Mouse (Mus musculus): Measurements from ENCODE around the gene Incenp. TPM values are rescaled to one million over a fixed set of nuclear protein-coding genes. Genes with fewer than 3 reads are reported as not detected.

Incenp gene
- polyA plus RNA-seq (2014; fragmentation: Nextera tagmentation; extraction: Ambion mirVana) = 92.2 and 101 TPM in 2 replicates

GRCm38 (mm10) chr19:9899072-9899779 is at the start of gene Incenp:
Incenp (minus strand) TSS chr19:9899551.
- Histone ChIP-seq H3K4me3 (ENCODE audit: low read depth, low read length) (peak within 1 kb of the TSS; percentile 68), H3K4me1 (ENCODE audit: control insufficient read depth, insufficient read depth, low read length) (no peaks in the 10 kb centered on the region), H3K36me3 (replicated peaks; ENCODE audit: control insufficient read depth, insufficient read depth, low read depth, low read length) (no peaks in the 10 kb centered on the region; the same call in 1 of the 2 replicates), H3K4me2 (ENCODE audit: low read depth, low read length) (peak within 1 kb of the TSS; percentile 79), H3K9me3 (replicated peaks; ENCODE audit: control insufficient read depth, low read length) (no peaks in the 10 kb centered on the region), H3K27me3 (ENCODE audit: control insufficient read depth, insufficient read depth, low read length) (no peaks in the 10 kb centered on the region), H3K9ac (replicated peaks; ENCODE audit: low read length) (peak within 1 kb of the TSS; percentile 75), H3K27ac (replicated peaks; ENCODE audit: low read depth, low read length) (peak within 1 kb of the TSS; percentile 80)
- ATAC-seq (replicated peaks; ENCODE audit: insufficient number of reproducible peaks, low FRiP score, low TSS enrichment, low read depth) (peak; percentile 96), DNase-seq (ENCODE audit: low spot score) (peak; percentile 98)
- under 1% methylated on average over 58 of the region's 58 CpGs for WGBS

- ATAC-seq (replicated peaks; ENCODE audit: insufficient number of reproducible peaks, low FRiP score, low TSS enrichment, low read depth) (no peak), DNase-seq (ENCODE audit: low spot score) (no peak)
- Histone ChIP-seq H3K9ac (replicated peaks; ENCODE audit: low read length) (no peak overlapping the region), H3K4me1 (ENCODE audit: control insufficient read depth, insufficient read depth, low read length) (no peaks in the 10 kb centered on the region), H3K27me3 (ENCODE audit: control insufficient read depth, insufficient read depth, low read length) (no peaks in the 10 kb centered on the region), H3K9me3 (replicated peaks; ENCODE audit: control insufficient read depth, low read length) (no peaks in the 10 kb centered on the region), H3K4me3 (ENCODE audit: low read depth, low read length) (no peak overlapping the region), H3K27ac (replicated peaks; ENCODE audit: low read depth, low read length) (no peak overlapping the region), H3K4me2 (ENCODE audit: low read depth, low read length) (no peak overlapping the region), H3K36me3 (replicated peaks; ENCODE audit: control insufficient read depth, insufficient read depth, low read depth, low read length) (no peaks in the 10 kb centered on the region)
- WGBS = 84% methylated on average over 3 of the region's 3 CpGs
Observed at GRCm38 (mm10) chr19:9946986-9947385, 47.6 kb upstream of the Incenp start.

GRCm38 (mm10) chr19:9945800-9946564 is 46.6 kb upstream of the Incenp start:
- Histone ChIP-seq H3K27me3 (ENCODE audit: control insufficient read depth, insufficient read depth, low read length) (no peaks in the 10 kb centered on the region), H3K9ac (replicated peaks; ENCODE audit: low read length) (no peak overlapping the region), H3K27ac (replicated peaks; ENCODE audit: low read depth, low read length) (no peak overlapping the region), H3K4me1 (ENCODE audit: control insufficient read depth, insufficient read depth, low read length) (no peaks in the 10 kb centered on the region), H3K36me3 (replicated peaks; ENCODE audit: control insufficient read depth, insufficient read depth, low read depth, low read length) (no peaks in the 10 kb centered on the region), H3K4me3 (ENCODE audit: low read depth, low read length) (no peak overlapping the region), H3K9me3 (replicated peaks; ENCODE audit: control insufficient read depth, low read length) (no peaks in the 10 kb centered on the region), H3K4me2 (ENCODE audit: low read depth, low read length) (no peak overlapping the region)
- 88% methylated on average over 8 of the region's 8 CpGs for WGBS
- ATAC-seq (replicated peaks; ENCODE audit: insufficient number of reproducible peaks, low FRiP score, low TSS enrichment, low read depth) (no peak), DNase-seq (ENCODE audit: low spot score) (no peak)

- no peak for DNase-seq (ENCODE audit: low spot score)
- Histone ChIP-seq H3K4me1 (ENCODE audit: control insufficient read depth, insufficient read depth, low read length) (no peaks in the 10 kb centered on the region), H3K9me3 (replicated peaks; ENCODE audit: control insufficient read depth, low read length) (no peaks in the 10 kb centered on the region), H3K36me3 (replicated peaks; ENCODE audit: control insufficient read depth, insufficient read depth, low read depth, low read length) (no peaks in the 10 kb centered on the region), H3K4me2 (ENCODE audit: low read depth, low read length) (no peak overlapping the region), H3K9ac (replicated peaks; ENCODE audit: low read length) (no peak overlapping the region), H3K27ac (replicated peaks; ENCODE audit: low read depth, low read length) (no peak overlapping the region), H3K4me3 (ENCODE audit: low read depth, low read length) (no peak overlapping the region), H3K27me3 (ENCODE audit: control insufficient read depth, insufficient read depth, low read length) (no peaks in the 10 kb centered on the region)
- ATAC-seq (replicated peaks; ENCODE audit: insufficient number of reproducible peaks, low FRiP score, low TSS enrichment, low read depth) = 0 out of 2 replicates have a peak, but pooled peaks have one; percentile 14
- 55% methylated on average over 10 of the region's 10 CpGs for WGBS
Observed at GRCm38 (mm10) chr19:9942539-9943533, 43.5 kb upstream of the Incenp start.

- no peak overlapping the region for H3K4me3 ChIP-seq (ENCODE audit: low read depth, low read length)
- H3K36me3 ChIP-seq (replicated peaks; ENCODE audit: control insufficient read depth, insufficient read depth, low read depth, low read length) = no peaks in the 10 kb centered on the region
- ATAC-seq (replicated peaks; ENCODE audit: insufficient number of reproducible peaks, low FRiP score, low TSS enrichment, low read depth) (no peak), DNase-seq (ENCODE audit: low spot score) (no peak)
- 16% methylated on average over 1 of the region's 1 CpGs for WGBS
- no peaks in the 10 kb centered on the region for H3K9me3 ChIP-seq (replicated peaks; ENCODE audit: control insufficient read depth, low read length)
- no peak overlapping the region for H3K27ac ChIP-seq (replicated peaks; ENCODE audit: low read depth, low read length)
- H3K4me2 ChIP-seq (ENCODE audit: low read depth, low read length) = no peak overlapping the region
- H3K27me3 ChIP-seq (ENCODE audit: control insufficient read depth, insufficient read depth, low read length) = no peaks in the 10 kb centered on the region
- no peak overlapping the region for H3K9ac ChIP-seq (replicated peaks; ENCODE audit: low read length)
- H3K4me1 ChIP-seq (ENCODE audit: control insufficient read depth, insufficient read depth, low read length) = no peaks in the 10 kb centered on the region
Observed at GRCm38 (mm10) chr19:9941809-9942208, 42.5 kb upstream of the Incenp start.

- Histone ChIP-seq H3K4me3 (ENCODE audit: low read depth, low read length) (no peak overlapping the region), H3K9ac (replicated peaks; ENCODE audit: low read length) (no peak overlapping the region), H3K4me1 (ENCODE audit: control insufficient read depth, insufficient read depth, low read length) (no peaks in the 10 kb centered on the region), H3K4me2 (ENCODE audit: low read depth, low read length) (no peak overlapping the region), H3K27ac (replicated peaks; ENCODE audit: low read depth, low read length) (no peak overlapping the region), H3K27me3 (ENCODE audit: control insufficient read depth, insufficient read depth, low read length) (no peaks in the 10 kb centered on the region), H3K36me3 (replicated peaks; ENCODE audit: control insufficient read depth, insufficient read depth, low read depth, low read length) (no peaks in the 10 kb centered on the region), H3K9me3 (replicated peaks; ENCODE audit: control insufficient read depth, low read length) (no peaks in the 10 kb centered on the region)
- WGBS = 17% methylated on average over 4 of the region's 4 CpGs
- DNase-seq (ENCODE audit: low spot score) = no peak
- ATAC-seq (replicated peaks; ENCODE audit: insufficient number of reproducible peaks, low FRiP score, low TSS enrichment, low read depth) = no peak
Observed at GRCm38 (mm10) chr19:9940903-9941302, 41.6 kb upstream of the Incenp start.

GRCm38 (mm10) chr19:9939841-9940240 is 40.5 kb upstream of the Incenp start:
- H3K27me3 ChIP-seq (ENCODE audit: control insufficient read depth, insufficient read depth, low read length) = no peaks in the 10 kb centered on the region
- 45% methylated on average over 7 of the region's 7 CpGs for WGBS
- no peak overlapping the region for H3K9ac ChIP-seq (replicated peaks; ENCODE audit: low read length)
- DNase-seq (ENCODE audit: low spot score) = no peak
- H3K27ac ChIP-seq (replicated peaks; ENCODE audit: low read depth, low read length) = no peak overlapping the region
- H3K4me1 ChIP-seq (ENCODE audit: control insufficient read depth, insufficient read depth, low read length) = no peaks in the 10 kb centered on the region
- H3K9me3 ChIP-seq (replicated peaks; ENCODE audit: control insufficient read depth, low read length) = no peaks in the 10 kb centered on the region
- no peak overlapping the region for H3K4me3 ChIP-seq (ENCODE audit: low read depth, low read length)
- no peak overlapping the region for H3K4me2 ChIP-seq (ENCODE audit: low read depth, low read length)
- no peaks in the 10 kb centered on the region for H3K36me3 ChIP-seq (replicated peaks; ENCODE audit: control insufficient read depth, insufficient read depth, low read depth, low read length)
- ATAC-seq (replicated peaks; ENCODE audit: insufficient number of reproducible peaks, low FRiP score, low TSS enrichment, low read depth) = no peak
